Mouse (Mus musculus) midbrain, embryonic 10.5 days (tissue): ENCODE measurements around the gene Scrn1. TPM values are rescaled to one million over a fixed set of nuclear protein-coding genes. Genes with fewer than 3 reads are reported as not detected.

Experiments
- DNase-seq: peaks from one replicate; pipeline ENCODE4 v3.0.0-alpha.2; 2017; ENCODE audit warnings: low spot score
- H3K27ac ChIP-seq: fragments of 300-500 bp; sonication (generic); replicated peaks from 2 replicates; pipeline ENCODE4 v1.5.1; 2016; ENCODE audit warnings: mild to moderate bottlenecking
- H3K27me3 ChIP-seq: fragments of 300-500 bp; sonication (generic); 2 replicates; pipeline ENCODE4 v1.6.1; 2016; ENCODE audit warnings: low read depth, mild to moderate bottlenecking; ENCODE audit not compliant: poor library complexity, severe bottlenecking
- H3K36me3 ChIP-seq: fragments of 300-500 bp; sonication (generic); 2 replicates; pipeline ENCODE4 v1.6.1; 2016; ENCODE audit warnings: mild to moderate bottlenecking, moderate library complexity
- H3K4me1 ChIP-seq: fragments of 300-500 bp; sonication (generic); 2 replicates; pipeline ENCODE4 v1.6.1; 2016
- H3K4me3 ChIP-seq: fragments of 300-500 bp; sonication (generic); 2 replicates; pipeline ENCODE4 v1.5.1; 2016; ENCODE audit warnings: mild to moderate bottlenecking, moderate library complexity
- H3K9me3 ChIP-seq: fragments of 300-500 bp; sonication (generic); replicated peaks from 2 replicates; pipeline ENCODE4 v1.6.1; 2016; ENCODE audit warnings: mild to moderate bottlenecking
- WGBS: fragments of 180-500 bp; shearing (Covaris S2); methylation state at CpG from one replicate; pipeline ENCODE4 v1.1.7; 2016; 5-methylcytosine and 5-hydroxymethylcytosine counted together
- polyA plus RNA-seq: library from polyadenylated mRNA; unstranded; fragments of >200 nt; fragmentation: Nextera tagmentation; extraction: Ambion mirVana; gene quantifications from 2 replicates; pipeline ENCODE4 v1.2.1, GENCODE M21; 2016

Gene Scrn1
- polyA plus RNA-seq, 1 experiment from 2014 or later, result 47.7 TPM

GRCm38 (mm10) chr6:54481390-54482112, 84.7 kb downstream of the Scrn1 start:
- H3K9me3 ChIP-seq, result no peaks in the 10 kb centered on the region
- no peaks in the 10 kb centered on the region for H3K36me3 ChIP-seq
- no peak overlapping the region for H3K27ac ChIP-seq
- 85% methylated on average over 15 of the region's 15 CpGs for WGBS
- peaks cover 25% of the 10 kb centered on the region for H3K4me1 ChIP-seq
- H3K27me3 ChIP-seq, result peaks cover 25% of the 10 kb centered on the region
- H3K4me3 ChIP-seq, result no peak overlapping the region
- DNase-seq, result no peak

GRCm38 (mm10) chr6:54478646-54479324, 87.5 kb downstream of the Scrn1 start:
- 72% methylated on average over 5 of the region's 5 CpGs for WGBS
- DNase-seq, result no peak
- no peaks in the 10 kb centered on the region for H3K36me3 ChIP-seq
- H3K9me3 ChIP-seq, result no peaks in the 10 kb centered on the region
- no peak overlapping the region for H3K27ac ChIP-seq
- H3K4me3 ChIP-seq, result no peak overlapping the region
- no peaks in the 10 kb centered on the region for H3K27me3 ChIP-seq
- H3K4me1 ChIP-seq, result peaks cover 21% of the 10 kb centered on the region

- 86% methylated on average over 19 of the region's 19 CpGs for WGBS
- no peaks in the 10 kb centered on the region for H3K9me3 ChIP-seq
- no peaks in the 10 kb centered on the region for H3K27me3 ChIP-seq
- H3K4me3 ChIP-seq, result no peak overlapping the region
- H3K36me3 ChIP-seq, result no peaks in the 10 kb centered on the region
- H3K4me1 ChIP-seq, result peaks cover 25% of the 10 kb centered on the region
- H3K27ac ChIP-seq, result no peak overlapping the region
- DNase-seq, result no peak
Measured at GRCm38 (mm10) chr6:54475926-54476667, 90.2 kb downstream of the Scrn1 start.

GRCm38 (mm10) chr6:54472846-54473715, 93.2 kb downstream of the Scrn1 start:
- no peak for DNase-seq
- H3K27me3 ChIP-seq, result no peaks in the 10 kb centered on the region
- no peaks in the 10 kb centered on the region for H3K36me3 ChIP-seq
- no peaks in the 10 kb centered on the region for H3K9me3 ChIP-seq
- peaks cover 16% of the 10 kb centered on the region for H3K4me1 ChIP-seq
- WGBS, result 73% methylated on average over 8 of the region's 8 CpGs
- H3K27ac ChIP-seq, result no peak overlapping the region
- no peak overlapping the region for H3K4me3 ChIP-seq

DNA sequence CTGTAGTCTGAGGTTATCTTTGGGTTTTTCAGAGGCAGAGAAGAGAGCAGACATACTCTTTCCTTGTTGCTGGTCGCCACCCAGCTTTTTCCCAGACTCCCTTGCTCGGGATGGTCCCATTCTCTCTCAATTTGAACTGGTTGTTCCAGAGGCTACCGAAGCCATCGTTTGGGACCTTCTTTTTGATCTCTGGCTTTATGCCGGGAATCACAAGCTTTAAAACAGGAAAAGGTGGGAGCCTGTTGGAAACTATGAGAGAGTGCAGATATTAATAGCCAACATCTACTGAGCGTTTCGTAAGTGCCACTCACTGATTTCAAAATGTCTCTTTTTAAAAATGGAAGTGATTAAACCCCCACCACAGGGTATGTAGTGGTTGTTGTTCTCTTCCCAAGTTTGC, 94.4 kb downstream of the Scrn1 start:
- no peak overlapping the region for H3K4me3 ChIP-seq
- peaks cover 16% of the 10 kb centered on the region for H3K4me1 ChIP-seq
- no peak overlapping the region for H3K27ac ChIP-seq
- DNase-seq, result no peak
- WGBS, result 91% methylated on average over 7 of the region's 7 CpGs
- no peaks in the 10 kb centered on the region for H3K36me3 ChIP-seq
- H3K9me3 ChIP-seq, result no peaks in the 10 kb centered on the region
- no peaks in the 10 kb centered on the region for H3K27me3 ChIP-seq

DNA sequence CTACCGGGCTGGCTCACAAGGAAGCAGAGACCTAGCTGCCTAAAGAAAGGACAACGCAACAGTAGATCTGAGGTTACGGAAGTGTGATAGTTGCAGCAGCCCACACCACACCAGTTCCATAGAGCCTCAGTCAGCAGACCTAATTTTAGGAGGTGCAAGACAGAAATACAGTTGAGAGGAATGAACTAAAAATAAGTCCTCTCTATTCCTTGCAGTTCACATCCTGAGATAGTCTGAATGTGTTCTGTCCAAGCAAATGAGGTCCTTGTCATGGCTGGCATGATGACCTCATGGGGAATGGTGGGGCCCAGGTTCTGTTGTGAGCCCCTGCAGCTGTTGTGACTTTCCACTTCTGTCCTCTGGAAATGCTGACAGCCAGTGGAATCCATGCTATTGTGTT, 98.9 kb downstream of the Scrn1 start:
- Histone ChIP-seq H3K36me3 (no peaks in the 10 kb centered on the region), H3K4me1 (no peaks in the 10 kb centered on the region), H3K9me3 (no peaks in the 10 kb centered on the region), H3K27ac (no peak overlapping the region), H3K4me3 (no peak overlapping the region), H3K27me3 (no peaks in the 10 kb centered on the region)
- WGBS, result 90% methylated on average over 3 of the region's 3 CpGs
- no peak for DNase-seq

DNA sequence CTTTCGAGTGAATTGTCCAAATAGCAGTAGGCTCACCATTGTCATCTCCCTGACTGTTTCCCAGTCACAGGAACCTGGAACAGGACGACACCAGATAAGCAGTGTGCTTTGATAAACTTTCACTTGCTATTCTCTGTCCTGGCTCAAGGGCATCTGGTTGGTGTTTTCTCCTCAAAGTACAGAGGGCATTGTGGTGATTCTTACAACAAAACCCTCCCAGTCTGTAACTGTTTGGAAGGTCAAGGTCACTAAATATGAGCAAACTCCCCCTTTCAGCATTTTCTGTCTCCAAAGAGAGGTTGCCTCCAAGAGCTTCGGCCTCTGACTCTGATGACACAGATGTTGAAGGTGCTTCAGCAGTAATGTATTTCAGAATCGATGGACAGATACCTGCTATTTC, 101.4 kb downstream of the Scrn1 start:
- Histone ChIP-seq H3K27ac (no peak overlapping the region), H3K27me3 (0 out of 2 replicates have a peak, but pooled peaks cover 3% of the 10 kb centered on the region), H3K4me3 (no peak overlapping the region), H3K9me3 (no peaks in the 10 kb centered on the region), H3K36me3 (no peaks in the 10 kb centered on the region), H3K4me1 (0 out of 2 replicates have a peak, but pooled peaks cover 5% of the 10 kb centered on the region)
- 89% methylated on average over 4 of the region's 4 CpGs for WGBS
- no peak for DNase-seq

DNA sequence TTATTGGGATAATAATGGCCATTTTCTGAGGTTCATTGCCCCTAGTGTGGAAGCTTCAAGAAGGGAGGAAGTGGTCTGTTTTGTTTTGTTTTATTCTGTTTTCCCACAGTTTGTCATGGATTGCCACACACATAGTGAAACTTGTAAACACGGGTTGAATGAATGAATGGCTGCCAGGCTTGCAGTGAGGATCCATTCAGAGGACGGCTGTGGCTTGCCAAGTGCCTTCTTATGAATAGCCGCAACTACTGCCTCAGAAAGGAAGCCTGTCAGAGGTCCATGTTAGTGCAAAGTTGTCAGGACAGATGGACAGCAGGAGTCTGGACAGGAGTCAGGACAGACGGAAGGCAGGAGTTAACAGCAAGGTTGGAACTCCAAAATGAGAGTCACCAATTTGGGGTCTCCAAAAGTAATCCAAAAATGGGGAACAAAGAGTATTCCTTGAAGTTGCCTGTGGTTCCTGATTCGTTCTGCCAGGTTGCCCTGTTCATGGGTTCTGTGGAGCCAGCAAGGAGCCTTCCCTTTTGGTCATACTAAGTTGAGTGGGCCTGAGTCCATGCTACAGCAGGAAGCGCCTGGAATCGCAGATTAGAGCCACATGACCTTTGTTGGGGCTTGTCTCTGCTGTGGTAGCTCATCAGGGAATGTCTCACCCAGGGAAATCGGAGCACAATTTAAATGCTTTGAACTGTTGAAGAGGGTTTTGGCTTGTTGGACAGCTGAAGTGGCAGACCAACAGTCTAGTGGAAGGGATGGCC, 102.4 kb downstream of the Scrn1 start:
- Histone ChIP-seq H3K27ac (no peak overlapping the region), H3K9me3 (no peaks in the 10 kb centered on the region), H3K27me3 (0 out of 2 replicates have a peak, but pooled peaks cover 3% of the 10 kb centered on the region), H3K4me1 (0 out of 2 replicates have a peak, but pooled peaks cover 8% of the 10 kb centered on the region), H3K4me3 (no peak overlapping the region), H3K36me3 (no peaks in the 10 kb centered on the region)
- 80% methylated on average over 8 of the region's 8 CpGs for WGBS
- no peak for DNase-seq

DNA sequence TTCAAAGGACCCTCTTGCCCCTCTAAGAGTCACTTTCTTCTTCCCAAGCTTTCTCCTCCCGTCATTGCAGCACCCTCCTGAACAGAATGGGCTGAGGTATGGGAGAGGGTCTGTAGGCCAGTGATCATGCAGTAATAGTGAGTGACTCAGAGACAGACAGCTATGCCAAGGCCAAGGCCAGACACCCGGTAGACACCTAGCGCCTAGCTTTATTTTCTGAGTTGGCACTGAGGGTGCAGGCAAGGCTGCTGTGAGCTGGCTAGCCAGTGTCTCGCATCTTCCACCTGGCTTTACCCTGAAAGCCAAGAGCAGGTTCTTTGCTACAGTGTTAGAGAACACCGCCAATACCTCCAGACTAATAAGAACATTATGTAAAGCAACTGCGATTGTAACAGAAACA, 103.5 kb downstream of the Scrn1 start:
- H3K9me3 ChIP-seq, result no peaks in the 10 kb centered on the region
- WGBS, result 88% methylated on average over 6 of the region's 6 CpGs
- 0 out of 2 replicates have a peak, but pooled peaks cover 8% of the 10 kb centered on the region for H3K4me1 ChIP-seq
- H3K36me3 ChIP-seq, result no peaks in the 10 kb centered on the region
- H3K27ac ChIP-seq, result no peak overlapping the region
- no peak overlapping the region for H3K4me3 ChIP-seq
- 0 out of 2 replicates have a peak, but pooled peaks cover 3% of the 10 kb centered on the region for H3K27me3 ChIP-seq
- no peak for DNase-seq

DNA sequence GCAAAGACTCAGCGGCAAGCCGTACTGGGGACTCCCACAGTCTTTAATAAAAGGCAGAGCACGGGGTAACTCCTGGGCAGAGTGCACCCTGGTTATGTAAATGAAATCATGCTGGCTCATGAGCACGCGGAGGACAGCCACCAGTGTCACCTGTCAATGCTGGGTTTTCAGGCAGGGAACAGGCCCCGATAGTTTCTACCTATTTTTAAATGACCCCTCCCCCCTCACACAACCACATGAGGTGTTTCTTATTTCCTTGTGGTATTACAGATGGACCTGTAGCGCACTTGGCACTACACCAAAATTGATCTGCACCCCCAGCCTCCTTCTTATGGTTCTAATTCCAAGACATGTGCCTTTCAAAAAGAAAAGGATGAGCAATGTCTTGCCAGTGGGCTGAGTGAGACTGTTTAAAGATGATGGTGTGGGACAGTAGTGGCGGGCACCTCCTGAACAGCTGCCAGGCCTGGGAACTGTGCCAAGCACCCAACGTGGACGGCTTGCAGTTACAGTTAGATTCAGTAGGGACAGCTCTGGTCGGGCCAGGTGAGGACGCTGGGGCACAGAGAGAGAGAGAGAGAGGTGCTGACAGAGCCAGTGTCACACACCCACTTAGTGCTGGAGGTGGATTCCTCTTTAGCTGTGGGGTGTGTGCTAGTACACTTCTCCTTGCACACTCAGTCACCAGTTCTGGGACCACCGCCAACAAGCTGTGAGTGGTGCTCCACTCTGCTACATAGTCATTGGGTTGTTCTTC, 105.2 kb downstream of the Scrn1 start:
- no peak overlapping the region for H3K4me3 ChIP-seq
- peaks cover 11% of the 10 kb centered on the region; the same call in 1 of the 2 replicates for H3K4me1 ChIP-seq
- 76% methylated on average over 13 of the region's 13 CpGs for WGBS
- H3K9me3 ChIP-seq, result no peaks in the 10 kb centered on the region
- H3K36me3 ChIP-seq, result no peaks in the 10 kb centered on the region
- H3K27ac ChIP-seq, result no peak overlapping the region
- H3K27me3 ChIP-seq, result 0 out of 2 replicates have a peak, but pooled peaks cover 3% of the 10 kb centered on the region
- DNase-seq, result no peak
